Mouse (Mus musculus): ENCODE measurements at regions not wholly inside any gene's neighbourhood (a gene's known extent, or its start where the extent isn't known, plus 50 kb on each side); places are given as distances from the start of the nearest gene placed in this dataset.
"Not testable (repeated sequence)": the region's sequence is repeated elsewhere in the genome, so short reads cannot be mapped to it uniquely, and the experiment has no call there.

DNA sequence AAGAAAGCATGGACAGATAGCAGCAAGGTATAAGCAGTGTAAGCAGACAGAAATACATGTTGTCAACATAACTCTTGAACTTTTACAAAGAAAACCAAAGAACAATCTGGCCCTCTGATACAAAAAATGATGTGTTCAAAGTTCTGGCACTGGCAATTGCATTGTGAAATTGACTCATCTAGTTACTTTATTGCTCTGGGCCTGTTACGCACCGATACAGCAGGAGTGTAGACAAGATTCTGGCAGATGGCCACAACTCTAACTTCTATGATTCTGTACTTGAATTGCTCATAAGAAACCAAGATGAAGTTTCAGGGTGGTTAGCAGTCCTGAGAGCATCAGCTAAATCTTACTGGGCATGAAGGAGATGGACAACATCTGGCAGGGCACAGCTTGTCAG, 117.7 kb downstream of the Olfr721-ps1 start:
- no peaks in the 10 kb centered on the region for H3K79me2 ChIP-seq (ENCODE audit: control insufficient read depth, insufficient read depth)
- H3K27me3 ChIP-seq (ENCODE audit: control insufficient read depth, insufficient read depth, insufficient read length), result no peaks in the 10 kb centered on the region
- no peaks in the 10 kb centered on the region for H3K36me3 ChIP-seq (ENCODE audit: control insufficient read depth, insufficient read depth)
- H3K4me3 ChIP-seq (ENCODE audit: insufficient read depth, poor library complexity, severe bottlenecking), result no peak overlapping the region
- H3ac ChIP-seq (ENCODE audit: control insufficient read depth, insufficient read length, low read depth), result no peak overlapping the region
- H3K79me3 ChIP-seq (ENCODE audit: low read depth), result no peaks in the 10 kb centered on the region
- no peak for TF ChIP-seq FOSL1 (IDR thresholded peaks at IDR 0.05; ENCODE audit: insufficient read depth, low read length, poor library complexity, severe bottlenecking)
- TF ChIP-seq MYOD1 (IDR thresholded peaks at IDR 0.05; ENCODE audit: control insufficient read depth, insufficient read length, low read depth), result peak; percentile 9
- TF ChIP-seq CEBPB (IDR thresholded peaks at IDR 0.05; ENCODE audit: low read depth), result peak; percentile 88

DNA sequence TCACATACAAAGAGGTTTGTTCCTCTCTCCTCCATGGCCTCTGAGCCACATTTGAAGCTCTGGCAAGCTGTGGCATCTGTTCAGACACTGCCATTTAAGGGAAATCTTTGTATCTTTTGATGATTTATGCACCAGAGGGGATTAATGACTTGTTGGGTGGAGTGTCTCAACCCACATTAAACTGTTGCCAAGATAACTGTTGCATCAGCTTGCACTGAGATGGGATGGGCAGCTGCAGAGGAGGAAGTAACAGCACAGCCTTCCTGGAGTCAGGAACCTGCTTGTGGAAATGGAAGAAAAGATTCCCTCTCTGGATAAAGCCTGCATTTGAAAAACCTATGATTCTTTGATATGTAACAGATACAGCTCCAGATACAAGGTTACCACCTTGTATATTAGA, 119.1 kb downstream of the Olfr721-ps1 start:
- no peaks in the 10 kb centered on the region for H3K79me3 ChIP-seq (ENCODE audit: low read depth)
- no peak overlapping the region for H3ac ChIP-seq (ENCODE audit: control insufficient read depth, insufficient read length, low read depth)
- TF ChIP-seq CTCF (IDR thresholded peaks at IDR 0.05; ENCODE audit: control insufficient read depth, insufficient read depth, insufficient read length) (no peak), MAX (IDR thresholded peaks at IDR 0.05) (no peak), CEBPB (IDR thresholded peaks at IDR 0.05; ENCODE audit: low read depth) (peak; percentile 94), MYOD1 (IDR thresholded peaks at IDR 0.05; ENCODE audit: control insufficient read depth, insufficient read length, low read depth) (peak; percentile 85)
- no peak overlapping the region for H3K4me3 ChIP-seq (ENCODE audit: insufficient read depth, poor library complexity, severe bottlenecking)
- H3K36me3 ChIP-seq (ENCODE audit: control insufficient read depth, insufficient read depth), result no peaks in the 10 kb centered on the region
- no peaks in the 10 kb centered on the region for H3K79me2 ChIP-seq (ENCODE audit: control insufficient read depth, insufficient read depth)
- no peaks in the 10 kb centered on the region for H3K27me3 ChIP-seq (ENCODE audit: control insufficient read depth, insufficient read depth, insufficient read length)

DNA sequence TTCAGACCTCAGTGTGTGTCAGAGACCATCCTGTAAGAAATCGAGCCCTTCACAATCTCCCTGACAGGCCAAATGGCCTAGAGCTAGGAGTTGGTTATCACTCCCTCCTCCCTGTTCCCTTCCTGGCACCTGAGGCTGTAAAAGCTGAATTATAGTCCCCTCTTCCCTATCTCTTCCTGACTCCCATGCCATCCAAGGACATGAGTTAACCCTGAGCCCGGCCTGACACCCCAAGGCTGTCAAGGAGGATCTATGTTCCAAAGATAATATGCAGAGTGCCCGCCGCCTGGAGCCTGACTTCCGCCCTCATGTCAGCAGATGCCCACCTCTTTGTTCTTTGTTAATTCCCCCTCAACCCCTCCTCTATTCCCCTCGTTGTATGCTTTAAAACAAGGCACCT, 120.2 kb downstream of the Olfr721-ps1 start:
- H3K4me3 ChIP-seq (ENCODE audit: insufficient read depth, poor library complexity, severe bottlenecking); H3K27me3 ChIP-seq (ENCODE audit: control insufficient read depth, insufficient read depth, insufficient read length); H3K36me3 ChIP-seq (ENCODE audit: control insufficient read depth, insufficient read depth); H3ac ChIP-seq (ENCODE audit: control insufficient read depth, insufficient read length, low read depth); H3K79me2 ChIP-seq (ENCODE audit: control insufficient read depth, insufficient read depth); H3K79me3 ChIP-seq (ENCODE audit: low read depth): not testable (repeated sequence)

DNA sequence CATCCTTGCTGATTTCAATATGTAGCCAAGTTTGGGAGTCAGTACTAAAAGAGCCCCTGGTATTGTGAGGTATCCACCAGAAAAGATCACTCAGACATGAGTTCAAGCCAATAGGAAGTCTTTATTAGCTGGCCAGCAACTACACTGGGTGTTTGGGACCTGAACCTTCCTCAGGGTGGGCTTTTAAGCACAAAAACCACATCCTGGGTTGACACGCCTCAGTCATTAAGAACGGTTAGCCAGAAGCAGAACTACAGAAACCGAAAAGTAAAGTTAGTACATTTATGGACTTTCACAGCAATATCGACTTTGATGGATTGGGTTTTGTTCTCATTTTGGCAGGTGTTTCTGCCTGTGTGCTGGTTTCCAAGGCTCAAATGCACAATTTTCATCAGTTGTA, 124.1 kb downstream of the Olfr721-ps1 start:
- Histone ChIP-seq H3K79me3 (ENCODE audit: low read depth) (no peaks in the 10 kb centered on the region), H3K79me2 (ENCODE audit: control insufficient read depth, insufficient read depth) (no peaks in the 10 kb centered on the region), H3K4me3 (ENCODE audit: insufficient read depth, poor library complexity, severe bottlenecking) (no peak overlapping the region), H3K27me3 (ENCODE audit: control insufficient read depth, insufficient read depth, insufficient read length) (no peaks in the 10 kb centered on the region), H3ac (ENCODE audit: control insufficient read depth, insufficient read length, low read depth) (no peak overlapping the region), H3K36me3 (ENCODE audit: control insufficient read depth, insufficient read depth) (no peaks in the 10 kb centered on the region)
- no peak for TF ChIP-seq MYOG (IDR thresholded peaks at IDR 0.05; ENCODE audit: control insufficient read depth, extremely low read depth, insufficient read length)
- TF ChIP-seq FOSL1 (IDR thresholded peaks at IDR 0.05; ENCODE audit: insufficient read depth, low read length, poor library complexity, severe bottlenecking), result no peak
- TF ChIP-seq MAX (IDR thresholded peaks at IDR 0.05), result no peak
- no peak for TF ChIP-seq USF1 (IDR thresholded peaks at IDR 0.05; ENCODE audit: low read depth)
- TF ChIP-seq CTCF (IDR thresholded peaks at IDR 0.05; ENCODE audit: control insufficient read depth, insufficient read depth, insufficient read length), result no peak
- TF ChIP-seq CEBPB (IDR thresholded peaks at IDR 0.05; ENCODE audit: low read depth), result no peak
- no peak for TF ChIP-seq MYOD1 (IDR thresholded peaks at IDR 0.05; ENCODE audit: control insufficient read depth, insufficient read length, low read depth)

DNA sequence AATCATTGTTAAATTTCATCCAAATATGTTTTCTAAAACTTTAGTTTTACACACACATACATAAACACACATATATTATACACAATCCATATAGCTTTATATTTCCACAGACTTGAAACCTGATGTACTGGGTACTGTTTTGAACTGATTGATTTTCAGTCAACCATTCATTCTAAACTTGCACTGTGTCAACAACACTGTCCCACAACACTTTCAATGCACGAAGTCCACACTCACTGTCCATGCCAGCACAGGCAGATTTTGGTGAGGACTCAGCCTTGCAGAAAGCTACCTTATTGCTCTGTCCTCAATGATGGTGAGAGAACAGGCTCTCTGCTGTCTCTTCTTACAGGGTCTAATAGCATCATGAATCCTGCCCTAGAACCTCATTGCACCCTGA, 127.3 kb downstream of the Olfr721-ps1 start:
- H3ac ChIP-seq (ENCODE audit: control insufficient read depth, insufficient read length, low read depth), result no peak overlapping the region
- H3K4me3 ChIP-seq (ENCODE audit: insufficient read depth, poor library complexity, severe bottlenecking), result no peak overlapping the region
- H3K79me3 ChIP-seq (ENCODE audit: low read depth), result no peaks in the 10 kb centered on the region
- TF ChIP-seq MYOD1 (IDR thresholded peaks at IDR 0.05; ENCODE audit: control insufficient read depth, insufficient read length, low read depth), result no peak
- no peak for TF ChIP-seq FOSL1 (IDR thresholded peaks at IDR 0.05; ENCODE audit: insufficient read depth, low read length, poor library complexity, severe bottlenecking)
- TF ChIP-seq CTCF (IDR thresholded peaks at IDR 0.05; ENCODE audit: control insufficient read depth, insufficient read depth, insufficient read length), result no peak
- TF ChIP-seq USF1 (IDR thresholded peaks at IDR 0.05; ENCODE audit: low read depth), result no peak
- TF ChIP-seq MYOG (IDR thresholded peaks at IDR 0.05; ENCODE audit: control insufficient read depth, extremely low read depth, insufficient read length), result no peak
- no peak for TF ChIP-seq CEBPB (IDR thresholded peaks at IDR 0.05; ENCODE audit: low read depth)
- TF ChIP-seq MAX (IDR thresholded peaks at IDR 0.05), result no peak
- H3K79me2 ChIP-seq (ENCODE audit: control insufficient read depth, insufficient read depth), result no peaks in the 10 kb centered on the region
- no peaks in the 10 kb centered on the region for H3K36me3 ChIP-seq (ENCODE audit: control insufficient read depth, insufficient read depth)
- no peaks in the 10 kb centered on the region for H3K27me3 ChIP-seq (ENCODE audit: control insufficient read depth, insufficient read depth, insufficient read length)

DNA sequence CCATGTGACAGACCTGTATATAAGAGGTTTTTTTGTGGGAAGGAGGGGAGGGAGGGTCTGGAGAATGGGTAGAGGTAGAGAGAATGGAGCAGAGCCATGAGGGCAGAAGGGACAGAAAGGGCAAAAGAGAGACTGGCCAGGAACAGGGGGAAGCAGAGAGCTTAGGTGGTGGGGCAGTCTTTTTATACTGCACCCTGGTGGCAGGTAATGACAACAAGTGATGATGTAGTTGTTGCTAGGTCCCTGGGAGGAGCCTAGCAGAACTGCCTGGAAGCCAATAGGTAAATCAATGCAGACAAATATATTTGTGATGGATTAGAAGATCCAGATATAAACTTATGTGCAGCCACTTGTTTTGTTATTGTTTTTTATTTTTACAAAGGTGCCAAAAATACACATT, 140.1 kb downstream of the Olfr721-ps1 start:
- no peaks in the 10 kb centered on the region for H3K79me3 ChIP-seq (ENCODE audit: low read depth)
- no peaks in the 10 kb centered on the region for H3K79me2 ChIP-seq (ENCODE audit: control insufficient read depth, insufficient read depth)
- H3K27me3 ChIP-seq (ENCODE audit: control insufficient read depth, insufficient read depth, insufficient read length), result no peaks in the 10 kb centered on the region
- H3ac ChIP-seq (ENCODE audit: control insufficient read depth, insufficient read length, low read depth), result no peak overlapping the region
- H3K4me3 ChIP-seq (ENCODE audit: insufficient read depth, poor library complexity, severe bottlenecking), result no peak overlapping the region
- no peak for TF ChIP-seq USF1 (IDR thresholded peaks at IDR 0.05; ENCODE audit: low read depth)
- no peak for TF ChIP-seq MAX (IDR thresholded peaks at IDR 0.05)
- no peak for TF ChIP-seq MYOG (IDR thresholded peaks at IDR 0.05; ENCODE audit: control insufficient read depth, extremely low read depth, insufficient read length)
- TF ChIP-seq MYOD1 (IDR thresholded peaks at IDR 0.05; ENCODE audit: control insufficient read depth, insufficient read length, low read depth), result no peak
- TF ChIP-seq FOSL1 (IDR thresholded peaks at IDR 0.05; ENCODE audit: insufficient read depth, low read length, poor library complexity, severe bottlenecking), result no peak
- no peak for TF ChIP-seq CEBPB (IDR thresholded peaks at IDR 0.05; ENCODE audit: low read depth)
- no peak for TF ChIP-seq CTCF (IDR thresholded peaks at IDR 0.05; ENCODE audit: control insufficient read depth, insufficient read depth, insufficient read length)
- H3K36me3 ChIP-seq (ENCODE audit: control insufficient read depth, insufficient read depth), result no peaks in the 10 kb centered on the region

All from C2C12 (cell line).